Mouse (Mus musculus): ENCODE results near the gene Chst3. TPM values are rescaled to one million over a fixed set of nuclear protein-coding genes. Genes with fewer than 3 reads are reported as not detected.
"Not testable (repeated sequence)": the region's sequence is repeated elsewhere in the genome, so short reads cannot be mapped to it uniquely, and the experiment has no call there.

Chst3 gene
- polyA plus RNA-seq, 1 experiment from 2014 or later = 2.5 TPM

- H3K9ac ChIP-seq = no peak overlapping the region
- no peaks in the 10 kb centered on the region for H3K27me3 ChIP-seq
- H3K4me1 ChIP-seq = peaks cover 53% of the 10 kb centered on the region
- peak overlapping the region; percentile 63 for H3K27ac ChIP-seq
- 0 out of 2 replicates have a peak overlapping the region, but pooled peaks have one; percentile 1 for H3K4me3 ChIP-seq
- H3K9me3 ChIP-seq = no peaks in the 10 kb centered on the region
- peak; percentile 80 for ATAC-seq (ENCODE audit: borderline replicate concordance, extremely low read depth, low FRiP score, low TSS enrichment)
- peak overlapping the region; percentile 48 for H3K4me2 ChIP-seq
- no peaks in the 10 kb centered on the region for H3K36me3 ChIP-seq
- 8% methylated on average over 19 of the region's 19 CpGs for WGBS
Measured at GRCm38 (mm10) chr10:60193532-60194423, 25.3 kb downstream of the Chst3 start.

DNA sequence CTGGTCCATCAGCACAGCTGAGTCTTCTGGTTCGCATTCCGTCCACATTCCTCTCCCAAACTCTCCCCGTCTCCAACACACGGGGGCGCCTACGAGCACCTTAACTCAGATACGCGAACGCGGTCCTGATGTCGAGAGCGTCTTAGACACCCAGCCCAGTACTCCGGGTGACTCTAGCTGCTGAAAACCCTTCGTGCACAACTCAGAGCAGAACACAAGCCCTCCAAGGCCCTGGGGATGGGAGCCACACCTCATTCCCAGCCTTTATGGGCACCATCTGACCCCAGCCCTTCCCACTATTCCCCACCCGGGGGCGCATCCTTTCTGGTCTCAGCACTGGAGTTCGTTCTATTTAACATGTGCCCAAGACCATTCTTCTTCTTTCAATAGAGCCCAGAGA is 27.3 kb downstream of the Chst3 start:
- under 1% methylated on average over 17 of the region's 17 CpGs for WGBS
- peak overlapping the region; percentile 22 for H3K4me3 ChIP-seq
- H3K36me3 ChIP-seq = no peaks in the 10 kb centered on the region
- ATAC-seq (ENCODE audit: borderline replicate concordance, extremely low read depth, low FRiP score, low TSS enrichment) = peak; percentile 24; the same call in 1 of the 2 replicates
- no peaks in the 10 kb centered on the region for H3K27me3 ChIP-seq
- no peaks in the 10 kb centered on the region for H3K9me3 ChIP-seq
- no peak overlapping the region for H3K27ac ChIP-seq
- peak overlapping the region; percentile 16 for H3K9ac ChIP-seq
- H3K4me1 ChIP-seq = peaks cover 53% of the 10 kb centered on the region
- peak overlapping the region; percentile 68 for H3K4me2 ChIP-seq

DNA sequence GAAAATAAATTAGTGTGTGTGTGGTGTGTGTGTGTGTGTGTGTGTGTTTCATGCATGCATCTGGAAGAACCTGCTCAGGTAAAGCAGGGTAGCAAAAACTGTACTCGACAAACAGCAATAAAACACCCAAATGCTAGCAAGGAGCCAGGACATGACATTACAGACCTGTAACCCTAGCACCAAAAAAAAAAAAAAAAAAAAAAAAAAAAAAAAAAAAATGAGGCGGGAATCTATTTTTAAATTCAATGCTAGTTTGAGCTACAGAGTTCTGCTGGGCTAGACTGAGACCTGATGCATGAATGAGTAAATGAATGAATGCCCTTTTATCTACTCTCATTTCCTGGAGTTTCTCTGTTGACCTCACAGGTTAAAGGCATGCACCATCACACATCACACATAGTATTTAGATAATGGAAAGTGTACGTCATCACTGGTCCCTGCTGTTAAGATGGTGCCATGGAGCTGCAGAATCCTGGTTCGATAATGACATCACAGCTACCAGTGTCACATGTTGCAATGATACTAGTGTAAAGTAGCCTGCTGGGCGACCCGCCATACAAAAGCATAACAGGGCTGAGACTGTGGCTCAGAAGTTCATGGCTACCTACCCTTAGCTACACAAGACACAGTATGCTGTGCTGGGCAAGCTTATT is 29.4 kb downstream of the Chst3 start:
- Histone ChIP-seq H3K27me3 (no peaks in the 10 kb centered on the region), H3K9ac (no peak overlapping the region), H3K36me3 (no peaks in the 10 kb centered on the region), H3K4me1 (peaks cover 50% of the 10 kb centered on the region), H3K4me2 (no peak overlapping the region), H3K27ac (no peak overlapping the region), H3K9me3 (no peaks in the 10 kb centered on the region), H3K4me3 (no peak overlapping the region)
- ATAC-seq (ENCODE audit: borderline replicate concordance, extremely low read depth, low FRiP score, low TSS enrichment) = no peak
- WGBS = 78% methylated on average over 6 of the region's 6 CpGs

GRCm38 (mm10) chr10:60186191-60186945 is 32.7 kb downstream of the Chst3 start:
- Histone ChIP-seq H3K4me2 (peak overlapping the region; percentile 48), H3K9me3 (no peaks in the 10 kb centered on the region), H3K9ac (no peak overlapping the region), H3K4me3 (no peak overlapping the region), H3K27ac (peak overlapping the region; percentile 46), H3K27me3 (no peaks in the 10 kb centered on the region), H3K4me1 (peaks cover 27% of the 10 kb centered on the region), H3K36me3 (no peaks in the 10 kb centered on the region)
- peak; percentile 51; the same call in 1 of the 2 replicates for ATAC-seq (ENCODE audit: borderline replicate concordance, extremely low read depth, low FRiP score, low TSS enrichment)
- WGBS = 58% methylated on average over 44 of the region's 44 CpGs

DNA sequence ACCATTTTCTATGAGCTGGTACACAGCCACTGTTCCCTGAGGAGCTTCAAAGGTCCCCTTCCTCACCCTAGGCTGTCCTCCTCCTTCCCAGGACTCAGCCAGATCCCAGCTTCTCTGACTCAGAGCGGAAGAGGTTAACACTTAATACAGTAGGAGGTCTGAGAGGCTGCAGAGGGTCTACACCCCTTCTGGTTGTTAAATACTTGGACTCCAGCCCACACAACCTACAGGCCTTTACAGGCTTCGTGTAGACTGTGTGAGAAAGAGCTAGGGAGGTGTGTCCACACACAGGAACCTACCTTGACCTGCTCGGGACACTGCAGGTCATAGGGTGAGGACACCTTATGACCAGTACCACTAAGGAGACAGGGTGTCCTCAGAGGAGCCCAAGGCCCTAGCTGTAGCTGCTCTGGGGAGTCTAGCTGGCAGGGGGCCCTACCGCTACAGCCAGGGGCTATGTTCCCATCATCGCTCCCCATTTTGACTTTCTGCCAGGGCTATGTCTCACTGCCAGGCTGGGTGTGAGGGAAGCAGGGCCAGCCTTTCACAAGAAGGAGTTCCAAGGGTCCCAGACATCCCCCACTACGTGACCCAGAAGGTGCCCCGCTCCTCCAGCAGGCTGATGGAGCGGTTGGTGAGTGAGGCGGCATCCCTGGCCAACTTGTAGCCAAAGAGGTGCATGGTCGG is 33.9 kb downstream of the Chst3 start:
- Histone ChIP-seq H3K27ac (0 out of 2 replicates have a peak overlapping the region, but pooled peaks have one; percentile 46), H3K4me3 (no peak overlapping the region), H3K4me2 (peak overlapping the region; percentile 48; the same call in 1 of the 2 replicates), H3K9me3 (no peaks in the 10 kb centered on the region), H3K4me1 (peaks cover 25% of the 10 kb centered on the region), H3K36me3 (no peaks in the 10 kb centered on the region), H3K27me3 (no peaks in the 10 kb centered on the region), H3K9ac (no peak overlapping the region)
- WGBS = 47% methylated on average over 10 of the region's 10 CpGs
- ATAC-seq (ENCODE audit: borderline replicate concordance, extremely low read depth, low FRiP score, low TSS enrichment) = peak; percentile 66

GRCm38 (mm10) chr10:60175306-60175705 is 43.8 kb downstream of the Chst3 start:
- H3K9me3 ChIP-seq; H3K27ac ChIP-seq; H3K27me3 ChIP-seq; H3K4me3 ChIP-seq; ATAC-seq (ENCODE audit: borderline replicate concordance, extremely low read depth, low FRiP score, low TSS enrichment); H3K4me2 ChIP-seq; H3K9ac ChIP-seq; H3K4me1 ChIP-seq; H3K36me3 ChIP-seq: not testable (repeated sequence)
- 91% methylated on average over 9 of the region's 9 CpGs for WGBS

- Histone ChIP-seq H3K27me3 (no peaks in the 10 kb centered on the region), H3K4me3 (no peak overlapping the region), H3K9me3 (no peaks in the 10 kb centered on the region), H3K27ac (no peak overlapping the region), H3K36me3 (no peaks in the 10 kb centered on the region), H3K9ac (no peak overlapping the region), H3K4me2 (no peak overlapping the region), H3K4me1 (peaks cover 4% of the 10 kb centered on the region; the same call in 1 of the 2 replicates)
- WGBS = 53% methylated on average over 3 of the region's 3 CpGs
- no peak for ATAC-seq (ENCODE audit: borderline replicate concordance, extremely low read depth, low FRiP score, low TSS enrichment)
Measured at GRCm38 (mm10) chr10:60174506-60174905, 44.6 kb downstream of the Chst3 start.

DNA sequence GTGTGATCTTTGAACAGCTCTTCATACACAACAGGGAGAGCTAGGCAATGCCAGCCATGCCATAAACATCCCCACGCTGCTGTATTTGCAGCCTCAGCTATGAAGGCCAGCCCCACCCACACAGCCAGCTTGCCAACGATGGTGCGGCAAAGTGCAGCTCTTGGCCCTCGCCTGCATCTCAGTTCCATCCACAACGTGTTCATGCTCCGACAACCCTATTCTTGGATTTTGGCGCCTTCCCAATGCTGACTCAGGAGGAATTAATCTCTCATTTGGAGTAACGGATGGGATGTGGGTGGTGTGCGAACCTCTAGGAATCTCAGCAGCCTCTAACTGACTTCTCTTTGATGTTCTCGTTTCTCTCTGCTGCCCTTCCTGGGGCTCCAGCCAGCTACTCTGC is 46.0 kb downstream of the Chst3 start:
- peak; percentile 59; the same call in 1 of the 2 replicates for ATAC-seq (ENCODE audit: borderline replicate concordance, extremely low read depth, low FRiP score, low TSS enrichment)
- Histone ChIP-seq H3K9ac (no peak overlapping the region), H3K27ac (no peak overlapping the region), H3K36me3 (no peaks in the 10 kb centered on the region), H3K4me1 (peaks cover 4% of the 10 kb centered on the region; the same call in 1 of the 2 replicates), H3K4me2 (no peak overlapping the region), H3K27me3 (no peaks in the 10 kb centered on the region), H3K9me3 (no peaks in the 10 kb centered on the region), H3K4me3 (no peak overlapping the region)
- 48% methylated on average over 10 of the region's 10 CpGs for WGBS

- WGBS = 80% methylated on average over 4 of the region's 4 CpGs
Measured at GRCm38 (mm10) chr10:60172306-60172705, 46.8 kb downstream of the Chst3 start.

GRCm38 (mm10) chr10:60171368-60171767 is 47.7 kb downstream of the Chst3 start:
- Histone ChIP-seq H3K36me3 (no peaks in the 10 kb centered on the region), H3K27ac (no peak overlapping the region), H3K4me3 (no peak overlapping the region), H3K9me3 (no peaks in the 10 kb centered on the region), H3K4me1 (peaks cover 4% of the 10 kb centered on the region; the same call in 1 of the 2 replicates), H3K9ac (no peak overlapping the region), H3K4me2 (no peak overlapping the region), H3K27me3 (no peaks in the 10 kb centered on the region)
- WGBS = 91% methylated on average over 5 of the region's 5 CpGs
- ATAC-seq (ENCODE audit: borderline replicate concordance, extremely low read depth, low FRiP score, low TSS enrichment) = no peak

More at GRCm38 (mm10) chr10:60172306-60172705, 46.8 kb downstream of the Chst3 start:
- Histone ChIP-seq H3K9ac (no peak overlapping the region), H3K4me1 (peaks cover 4% of the 10 kb centered on the region; the same call in 1 of the 2 replicates), H3K9me3 (no peaks in the 10 kb centered on the region), H3K27me3 (no peaks in the 10 kb centered on the region), H3K27ac (no peak overlapping the region), H3K4me3 (no peak overlapping the region), H3K36me3 (no peaks in the 10 kb centered on the region), H3K4me2 (no peak overlapping the region)
- no peak for ATAC-seq (ENCODE audit: borderline replicate concordance, extremely low read depth, low FRiP score, low TSS enrichment)
